Mouse (Mus musculus): ENCODE results near the gene Rhoj. TPM values are rescaled to one million over a fixed set of nuclear protein-coding genes. Genes with fewer than 3 reads are reported as not detected.

The Rhoj gene
- total RNA-seq, 1 experiment from 2014 or later: 12.8 TPM

DNA sequence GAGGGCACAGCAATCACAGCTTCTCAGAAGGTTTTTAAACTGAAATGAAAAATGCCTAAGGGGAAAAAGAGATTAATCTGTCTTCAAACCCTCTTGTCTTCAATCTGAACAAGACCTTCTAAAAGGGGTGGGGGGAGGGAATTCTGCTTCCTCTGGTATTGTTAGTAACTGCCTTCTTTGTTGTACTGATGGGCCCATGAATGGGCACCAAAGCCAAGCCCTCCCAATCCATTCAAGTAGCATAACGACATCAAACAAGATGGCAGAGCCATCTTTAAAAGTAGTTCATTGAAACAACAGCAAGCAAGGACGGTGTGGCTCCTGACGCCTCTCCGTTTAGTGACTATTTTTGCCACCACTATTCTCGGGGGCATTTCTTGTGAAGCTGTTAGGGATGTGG is 42.6 kb downstream of the Rhoj start:
- no peak for DNase-seq

DNA sequence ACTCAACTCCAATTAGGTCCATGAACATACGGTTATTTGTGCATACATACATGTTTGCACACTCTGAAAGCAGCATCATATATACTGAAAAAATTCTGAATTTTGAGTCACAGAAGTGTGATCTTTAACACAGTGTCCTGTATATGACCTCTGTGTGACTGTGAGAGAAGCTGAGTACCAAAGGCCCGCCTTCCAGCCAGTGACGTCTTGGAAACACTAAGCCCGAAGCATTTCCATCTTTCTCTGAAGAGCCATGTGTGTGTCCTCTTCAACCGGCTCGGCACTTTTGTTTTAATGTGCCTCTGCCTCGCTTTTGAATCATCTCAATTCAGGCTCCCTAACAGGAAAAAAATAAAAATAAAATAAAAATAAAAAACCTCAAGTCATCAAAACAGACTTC is 43.7 kb downstream of the Rhoj start:
- no peak for DNase-seq

DNA sequence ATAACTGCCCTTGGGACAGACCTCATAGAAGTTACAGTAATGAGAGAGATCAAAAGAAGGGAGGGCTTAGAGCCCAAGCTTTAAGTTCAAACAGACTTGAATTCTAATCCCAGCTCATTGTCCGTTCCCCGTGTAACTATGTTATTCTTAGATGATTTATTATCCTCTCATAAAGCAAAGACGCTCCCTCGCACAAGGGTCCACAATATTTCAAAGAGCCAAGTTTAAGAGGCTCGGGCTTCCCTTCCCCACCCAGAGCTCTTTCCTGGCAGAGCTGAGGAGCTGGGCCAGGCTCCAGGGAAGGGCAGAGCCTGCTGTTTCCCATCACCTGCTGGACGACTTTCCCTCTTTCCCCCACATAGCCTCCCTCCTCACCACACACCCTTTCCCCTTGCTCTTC is 44.3 kb downstream of the Rhoj start:
- DNase-seq: peak; percentile 8

DNA sequence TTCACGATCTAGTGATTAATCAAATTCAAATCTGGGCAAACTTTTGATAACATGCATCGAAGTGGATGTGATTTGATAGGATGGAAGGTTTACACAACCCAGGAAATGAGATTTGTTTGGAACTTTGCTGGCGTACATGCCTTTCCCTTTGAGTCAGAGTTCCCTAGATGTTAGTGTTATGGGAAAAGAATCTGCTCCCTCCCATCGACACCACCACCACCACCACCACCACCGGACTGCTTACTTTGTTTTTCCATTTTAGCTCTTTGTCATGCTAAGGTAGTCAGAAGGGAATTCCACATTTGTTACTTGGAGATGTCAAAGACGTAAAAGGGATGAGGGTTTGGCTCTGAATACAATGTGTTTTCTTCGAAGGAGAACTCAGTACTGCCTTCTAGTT is 46.2 kb downstream of the Rhoj start:
- no peak for DNase-seq

DNA sequence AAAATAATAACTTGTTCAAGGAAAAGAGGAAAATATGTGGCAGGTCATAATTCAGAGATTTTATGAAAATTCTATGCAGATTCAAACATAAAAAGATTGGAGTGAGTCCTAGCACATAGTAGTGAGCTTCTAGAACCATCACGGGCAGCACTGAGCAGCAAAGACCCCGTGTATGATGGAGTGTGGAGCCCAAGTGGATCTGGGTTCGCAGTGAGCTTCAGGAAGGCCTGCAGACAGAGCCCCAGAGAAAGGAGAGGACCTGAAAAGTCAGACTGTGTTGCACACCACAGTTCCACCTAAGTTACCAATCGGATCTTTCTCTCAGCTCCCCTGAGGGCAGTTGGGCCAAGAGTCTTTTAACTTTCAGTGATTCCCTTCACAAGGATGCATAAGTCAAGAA is 49.7 kb downstream of the Rhoj start:
- DNase-seq: no peak

DNA sequence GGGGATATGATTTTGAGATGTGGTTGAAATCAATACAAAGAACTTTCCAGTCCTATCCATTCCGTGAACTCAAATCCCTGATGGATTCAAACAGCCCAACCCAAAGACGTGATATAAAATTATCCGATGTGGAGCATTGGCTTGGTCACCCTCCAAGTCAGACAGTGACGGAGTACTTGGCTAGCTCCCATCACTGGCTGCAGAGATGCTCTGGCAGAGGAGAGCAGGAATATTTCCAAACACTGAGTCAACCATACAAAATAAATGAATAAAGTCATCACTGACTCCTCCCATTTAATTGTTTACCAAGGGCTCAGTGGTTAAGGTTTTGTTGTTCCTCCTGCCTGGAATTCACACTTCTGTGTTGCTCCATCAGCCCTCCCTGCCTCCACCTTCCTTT is 50.6 kb downstream of the Rhoj start:
- DNase-seq: peak; percentile 12

DNA sequence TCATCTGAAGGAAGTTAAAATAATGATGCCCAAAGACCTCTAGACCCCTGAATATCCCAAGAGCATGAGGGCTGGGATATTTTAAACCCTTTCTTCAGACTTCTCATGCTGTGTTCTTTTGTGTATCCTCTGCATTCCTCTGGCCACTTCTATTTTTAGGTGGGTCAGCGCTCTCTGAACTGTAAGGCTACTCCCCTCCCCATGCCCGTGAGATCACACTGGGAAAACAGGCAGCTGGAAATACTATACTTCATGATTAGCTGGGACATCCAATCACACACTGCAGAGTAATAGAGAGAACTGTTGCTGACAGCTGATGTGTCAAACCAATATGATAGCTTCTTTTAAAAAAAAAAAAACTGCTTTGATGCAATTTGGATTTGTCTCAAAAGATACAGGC is 51.4 kb downstream of the Rhoj start:
- DNase-seq: no peak

DNA sequence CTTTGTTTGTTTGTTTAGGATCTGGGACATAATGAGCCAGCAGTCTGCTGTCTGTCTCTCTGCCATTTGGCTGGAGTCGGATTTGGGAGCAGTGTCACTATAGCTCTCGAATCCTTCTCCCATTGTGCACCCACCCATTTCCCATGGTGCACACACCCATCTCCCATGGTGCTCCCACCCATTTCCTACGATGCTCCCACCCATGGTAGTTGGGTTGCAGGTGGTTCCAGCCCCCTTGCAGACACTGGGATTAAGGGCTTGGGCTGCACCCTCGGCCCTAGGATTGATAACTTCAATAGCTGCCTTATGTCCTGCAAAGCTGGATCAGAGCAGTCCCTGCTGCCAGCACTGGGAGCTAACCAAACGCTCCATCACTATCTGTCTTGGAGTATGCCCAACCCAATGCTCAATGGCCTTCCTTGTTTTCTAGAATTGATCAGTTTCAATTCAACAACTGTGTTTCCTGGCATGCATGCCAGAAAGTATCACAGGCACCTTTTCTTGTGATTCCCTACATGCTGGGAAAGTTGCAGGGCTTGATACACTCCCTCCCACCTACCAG is 51.9 kb downstream of the Rhoj start:
- DNase-seq: no peak

DNA sequence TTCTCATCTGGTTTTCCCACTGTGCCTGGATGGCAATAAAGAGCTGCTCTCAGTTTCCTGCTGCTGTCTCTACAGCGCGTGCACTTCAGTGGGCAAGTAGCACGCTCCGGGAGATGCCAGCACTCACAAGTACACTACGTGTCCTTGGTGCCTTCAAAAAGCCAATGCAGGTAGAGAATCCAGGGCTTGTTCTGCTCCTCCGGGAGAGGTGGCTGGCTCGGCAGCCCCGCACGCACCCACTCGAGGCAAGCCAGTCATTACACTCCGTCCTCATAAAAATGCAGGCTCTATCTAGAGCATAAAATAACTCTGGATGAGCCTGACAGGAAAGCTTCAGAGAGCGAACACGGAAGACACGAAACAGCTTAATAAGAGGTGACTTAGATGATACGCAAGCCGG is 54.3 kb downstream of the Rhoj start:
- DNase-seq: no peak

DNA sequence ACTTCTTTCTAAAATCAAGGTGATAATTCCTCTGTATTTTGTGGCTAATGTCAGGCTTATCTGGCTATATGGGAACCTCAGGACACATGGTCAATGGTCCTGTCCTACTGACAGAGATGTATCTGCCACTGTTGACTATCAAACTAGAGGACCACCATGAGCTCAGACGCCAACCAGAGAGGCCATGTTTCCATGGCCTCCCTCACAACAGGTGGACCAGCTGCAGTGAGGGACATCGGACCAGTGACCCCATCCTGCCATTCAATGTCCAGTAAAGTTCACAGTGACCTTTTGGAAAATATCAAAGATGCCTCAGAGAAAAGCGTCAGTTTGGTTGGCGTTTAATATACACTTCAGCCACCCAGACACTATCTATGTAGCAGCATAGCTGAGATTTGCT is 56.3 kb downstream of the Rhoj start:
- DNase-seq: no peak

DNA sequence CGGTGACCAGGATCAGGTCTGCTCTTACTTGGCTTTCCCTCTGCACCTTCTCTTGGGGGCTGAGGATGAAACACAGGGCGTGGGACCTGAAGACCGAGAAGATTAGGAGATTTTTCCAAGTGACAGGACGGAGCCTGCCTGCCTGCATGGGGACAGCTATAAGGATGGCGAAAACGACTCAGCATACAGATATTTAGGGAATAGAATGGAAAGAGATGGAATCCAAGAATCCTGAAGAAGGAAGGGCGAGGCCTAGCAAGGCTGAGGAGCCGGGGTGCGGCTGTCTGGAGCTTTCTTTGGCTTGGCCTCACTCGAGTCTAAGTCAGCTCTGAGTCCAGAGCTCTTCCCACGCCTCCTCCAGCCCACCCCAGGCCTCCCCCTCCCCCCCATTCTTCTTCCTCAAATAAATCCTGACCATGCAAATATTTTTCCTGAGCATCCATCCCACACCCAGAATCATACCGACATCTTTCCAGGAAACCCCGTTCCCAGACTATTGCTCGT is 57.6 kb downstream of the Rhoj start:
- DNase-seq: no peak

DNA sequence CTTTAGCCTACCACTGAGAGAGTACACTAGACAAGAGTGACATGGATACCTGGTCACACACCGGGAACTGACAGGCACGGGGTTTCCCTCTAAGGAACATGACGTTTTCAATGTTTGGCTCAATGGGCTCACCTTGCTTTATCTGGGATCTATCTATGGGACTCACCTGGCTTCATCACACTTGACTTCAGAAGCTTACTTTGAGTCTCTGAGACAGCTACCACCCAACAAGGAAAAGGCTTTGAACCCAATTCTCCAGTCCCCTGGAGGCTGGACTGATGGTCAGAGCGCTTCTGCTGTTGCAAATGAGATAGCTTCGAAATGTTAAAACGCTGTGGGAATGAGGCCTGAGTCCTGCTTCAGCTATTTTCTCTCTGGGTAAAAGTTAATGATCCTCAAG is 59.2 kb downstream of the Rhoj start:
- DNase-seq: no peak

DNA sequence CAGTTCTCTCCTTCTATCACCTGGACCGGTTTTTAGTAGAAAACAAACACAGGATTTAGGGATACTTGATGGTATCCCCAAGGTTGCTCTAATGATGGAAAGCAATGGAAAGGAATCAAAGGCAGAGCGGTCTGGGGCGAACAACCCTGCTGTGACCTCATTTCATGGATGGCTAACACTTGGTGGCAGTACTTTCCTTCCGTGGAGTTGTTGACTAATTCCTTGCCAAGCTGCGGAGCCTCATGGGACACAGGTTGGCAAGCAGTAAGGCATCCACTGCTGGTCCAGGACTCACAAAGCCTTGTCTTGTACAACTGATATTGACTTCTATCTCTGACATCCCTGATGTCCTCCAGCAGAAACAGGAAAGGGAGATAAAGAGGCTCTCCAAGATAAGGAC is 60.4 kb downstream of the Rhoj start:
- DNase-seq: no peak

DNA sequence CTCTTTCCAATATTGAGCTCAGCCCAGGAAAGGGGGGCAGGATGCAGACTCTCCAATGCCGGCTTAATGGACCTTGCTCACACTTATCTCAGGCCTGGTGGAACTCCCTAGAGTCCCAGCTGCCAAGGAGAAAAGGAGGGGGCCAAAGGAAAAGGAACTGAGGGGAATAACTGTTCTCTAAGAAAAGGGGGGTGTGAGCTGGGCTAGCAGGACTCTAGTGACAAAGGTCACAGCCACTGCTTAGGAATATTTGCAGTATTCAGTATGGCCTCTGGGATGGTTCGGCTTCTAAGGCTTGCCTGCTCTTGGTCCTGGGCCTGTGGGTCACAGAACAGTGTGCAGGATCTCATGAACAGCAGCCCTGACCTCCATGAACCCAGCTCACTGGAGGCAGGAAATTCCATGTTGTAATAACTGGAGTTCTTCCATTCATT is 61.3 kb downstream of the Rhoj start:
- no peak for DNase-seq

DNA sequence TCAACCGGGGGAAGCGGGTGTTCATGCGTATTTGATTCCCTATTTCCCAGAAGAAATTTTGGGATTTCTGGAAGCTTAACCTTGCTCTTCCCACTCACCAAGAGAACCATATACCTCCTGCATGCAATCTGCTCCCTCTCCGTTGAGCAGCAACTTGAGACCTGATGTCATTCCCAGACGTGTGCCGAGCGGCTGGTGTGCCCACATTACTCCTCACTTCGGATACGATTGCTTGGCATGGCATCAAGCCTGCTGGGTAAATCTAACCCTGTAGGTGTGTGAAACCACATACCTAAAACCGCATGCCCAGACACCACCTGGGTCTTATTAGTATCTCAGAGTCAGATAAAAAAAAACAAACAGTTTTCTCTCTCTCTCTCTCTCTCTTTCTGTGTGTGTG is 66.3 kb downstream of the Rhoj start:
- DNase-seq: no peak

DNA sequence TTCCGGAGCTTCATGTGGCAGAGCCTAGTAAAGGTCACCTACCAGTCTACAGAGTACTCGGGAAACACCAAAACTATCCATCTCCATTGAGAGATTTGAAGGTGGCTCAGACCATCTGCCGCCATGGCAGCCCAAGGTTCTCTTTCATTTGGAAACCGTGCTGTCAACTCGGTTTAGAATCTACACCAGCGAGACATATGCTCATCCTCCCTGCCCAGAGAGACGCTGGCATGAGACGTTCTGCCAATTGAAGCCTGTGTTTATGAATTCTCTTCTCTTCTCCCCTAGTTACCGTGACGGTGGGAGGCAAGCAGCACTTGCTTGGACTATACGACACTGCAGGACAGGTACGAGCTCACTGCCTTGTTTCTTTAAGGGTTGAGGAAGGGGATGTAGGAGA is 66.9 kb downstream of the Rhoj start:
- DNase-seq: no peak

DNA sequence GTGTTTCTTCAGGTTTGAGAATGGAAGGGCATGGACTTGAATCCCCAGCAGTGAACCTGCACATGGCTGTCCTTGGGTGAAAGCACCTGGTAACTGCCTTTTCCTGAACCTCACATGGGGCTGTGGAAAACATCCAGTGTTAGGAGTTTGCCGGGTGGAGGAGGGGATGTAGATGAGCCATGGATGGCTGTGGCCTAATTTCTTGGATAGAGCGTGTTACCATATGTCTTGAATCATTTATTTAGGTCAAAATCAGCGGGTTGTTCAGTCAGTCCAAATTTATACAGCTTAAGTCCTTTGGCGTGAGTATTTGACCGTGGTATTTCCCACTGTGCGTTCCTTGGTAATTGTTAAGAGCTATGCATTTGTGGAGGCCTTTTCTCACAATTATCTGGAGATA is 68.0 kb downstream of the Rhoj start:
- no peak for DNase-seq

DNA sequence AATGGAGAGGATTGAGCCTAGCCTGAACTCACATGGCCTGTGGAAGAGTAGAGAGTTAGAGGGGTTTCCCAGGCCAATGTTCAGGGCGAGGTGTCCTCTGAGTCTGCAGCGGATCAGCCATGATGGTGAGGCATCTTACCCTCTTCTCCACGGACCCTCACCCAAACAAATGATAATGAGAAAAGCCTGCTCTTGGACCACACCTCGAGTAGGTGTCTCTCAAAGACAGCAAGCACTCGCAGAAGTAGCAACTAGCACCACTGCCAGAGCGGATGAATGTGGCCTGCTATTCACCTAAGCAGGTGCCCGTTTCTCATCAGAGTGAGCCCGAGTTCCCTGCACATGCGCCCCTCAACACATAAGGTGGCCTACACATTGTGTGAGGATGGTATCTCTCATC is 78.6 kb downstream of the Rhoj start:
- no peak for DNase-seq

DNA sequence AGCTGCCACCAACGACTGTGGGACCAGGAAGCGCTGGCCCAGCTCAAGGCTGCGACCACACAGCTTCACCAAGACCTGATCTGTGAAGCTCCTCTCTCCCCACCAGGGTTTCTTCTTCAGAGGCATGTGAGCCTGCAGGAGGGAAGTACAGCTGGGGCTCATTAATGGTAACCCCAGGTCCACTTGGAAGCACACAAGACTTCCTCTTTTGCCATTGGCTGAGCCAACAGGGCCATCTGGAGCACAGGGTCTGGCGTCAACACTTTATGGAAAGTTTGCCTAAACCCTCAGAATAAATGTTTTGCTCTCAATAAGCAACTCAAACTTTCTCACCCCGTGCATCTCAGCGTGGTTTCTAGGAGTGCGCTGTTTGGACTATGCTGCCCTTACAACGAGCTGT is 79.0 kb downstream of the Rhoj start:
- DNase-seq: no peak

DNA sequence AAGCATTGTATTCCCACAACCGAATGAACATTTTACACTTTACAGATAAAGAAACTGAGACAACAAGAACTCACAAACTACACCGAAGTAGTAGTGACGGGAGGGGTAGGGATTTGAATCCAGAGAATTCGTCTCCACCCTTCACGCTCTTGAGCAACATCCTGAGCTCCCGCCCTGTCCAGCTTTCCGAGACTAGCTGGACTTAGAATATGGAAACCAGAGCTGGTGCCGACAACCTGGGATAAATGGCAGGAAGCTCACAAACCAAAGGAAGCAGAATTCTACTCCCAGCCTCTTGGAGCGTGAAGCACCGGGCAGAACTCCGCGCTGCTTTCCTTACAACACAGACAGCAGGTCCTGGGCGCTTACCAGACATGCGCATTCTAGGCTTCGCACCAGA is 79.7 kb downstream of the Rhoj start:
- no peak for DNase-seq

DNA sequence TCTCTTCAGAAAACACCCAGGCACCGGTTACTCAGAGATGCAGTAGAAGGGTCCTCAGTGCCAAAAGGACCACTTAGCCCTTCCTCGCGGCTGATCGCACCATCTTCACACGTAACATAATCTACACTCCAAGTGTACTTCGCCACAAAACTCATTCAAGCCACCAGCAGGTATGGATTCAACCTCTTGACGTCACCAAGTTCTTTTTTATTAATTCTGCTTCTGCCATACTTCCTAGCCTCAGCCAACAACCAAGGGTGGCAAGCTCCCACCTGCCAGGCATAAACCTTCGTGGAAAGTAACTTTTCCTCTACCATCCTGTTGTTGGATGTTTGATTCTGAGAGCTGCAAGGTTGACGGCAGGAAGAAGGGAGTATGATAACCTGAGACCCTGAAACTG is 80.4 kb downstream of the Rhoj start:
- no peak for DNase-seq

DNA sequence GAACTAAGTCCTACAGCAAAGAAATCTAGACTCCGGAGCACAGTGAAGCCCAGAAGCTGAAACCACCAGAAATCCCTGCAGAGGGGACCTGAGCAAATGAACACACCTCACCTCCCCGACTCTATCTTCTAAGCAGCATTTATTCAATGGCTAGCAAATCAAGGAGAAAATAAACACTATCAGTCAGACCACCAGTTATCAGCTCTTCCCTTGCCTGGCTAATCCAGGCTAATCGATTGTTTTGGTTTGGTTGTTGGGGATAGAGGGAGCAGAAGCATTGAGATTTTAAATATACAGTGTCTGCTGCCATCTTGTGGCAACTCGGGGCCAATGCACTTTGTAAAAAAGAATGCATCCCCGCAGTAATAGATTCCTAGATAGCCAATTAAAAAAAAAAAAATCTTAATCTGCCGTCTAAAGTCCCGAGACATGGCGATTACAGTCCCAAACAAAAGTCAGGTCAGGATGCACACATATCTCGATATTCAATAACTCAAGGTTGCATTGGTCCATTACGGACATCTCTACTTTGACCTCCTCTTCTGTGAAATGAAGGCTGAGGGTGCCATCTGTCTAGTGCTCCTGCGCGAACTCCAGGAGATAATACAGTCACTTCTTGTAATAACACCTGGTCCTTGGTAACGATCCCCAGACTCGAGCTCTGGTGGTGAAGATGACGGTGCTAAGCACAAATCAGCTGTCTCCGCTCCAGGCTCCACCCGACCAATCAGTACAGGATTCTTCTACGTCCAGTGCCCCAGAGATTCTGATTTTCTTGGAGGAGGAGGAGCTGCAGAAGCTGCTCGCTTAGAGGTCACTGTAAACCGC is 81.4 kb downstream of the Rhoj start:
- DNase-seq: peak; percentile 20

DNA sequence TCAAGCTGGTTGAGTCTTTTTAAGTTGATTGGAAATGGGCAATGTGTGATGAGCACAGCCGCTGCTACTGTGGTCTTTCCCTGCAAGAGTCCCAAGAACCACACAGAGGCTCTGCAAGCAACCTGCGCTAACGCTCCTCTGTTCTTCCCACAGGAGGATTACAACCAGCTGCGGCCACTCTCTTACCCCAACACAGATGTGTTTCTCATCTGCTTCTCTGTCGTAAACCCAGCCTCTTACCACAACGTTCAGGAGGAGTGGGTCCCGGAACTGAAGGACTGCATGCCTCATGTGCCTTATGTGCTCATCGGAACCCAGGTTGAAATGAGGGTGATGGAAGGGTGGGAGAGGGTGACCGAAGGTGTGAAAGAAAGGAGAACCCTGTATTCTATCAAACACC is 83.4 kb downstream of the Rhoj start:
- no peak for DNase-seq
